Mouse (Mus musculus): ENCODE measurements at regions not wholly inside any gene's neighbourhood (a gene's known extent, or its start where the extent isn't known, plus 50 kb on each side); places are given as distances from the start of the nearest gene placed in this dataset.
A peak's percentile ranks its signal among the peaks of the same experiment; 100 is the strongest.
"Not testable (repeated sequence)": the region's sequence is repeated elsewhere in the genome, so short reads cannot be mapped to it uniquely, and the experiment has no call there.

DNA sequence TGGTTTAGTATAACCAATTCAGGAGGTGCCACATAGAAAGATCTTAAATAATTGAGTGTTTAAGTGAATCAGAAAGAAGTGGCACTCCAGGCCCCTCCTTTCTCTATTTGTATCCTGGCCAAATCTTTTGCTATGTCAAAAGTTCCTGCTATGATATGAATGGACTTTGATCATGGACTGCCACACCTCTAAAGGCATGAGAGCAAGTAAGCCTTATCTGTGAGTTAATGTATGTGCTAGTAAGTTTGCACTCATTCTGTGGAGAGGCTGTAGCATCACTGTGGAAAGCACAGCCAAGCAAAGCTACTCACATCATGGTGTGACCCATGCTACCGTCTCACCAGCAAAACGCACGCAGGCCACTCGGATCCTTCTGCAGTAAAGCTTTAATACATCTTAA lies 140.2 kb downstream of the Jrkl start:
- no peak for DNase-seq (ENCODE audit: low read depth, low spot score)

DNA sequence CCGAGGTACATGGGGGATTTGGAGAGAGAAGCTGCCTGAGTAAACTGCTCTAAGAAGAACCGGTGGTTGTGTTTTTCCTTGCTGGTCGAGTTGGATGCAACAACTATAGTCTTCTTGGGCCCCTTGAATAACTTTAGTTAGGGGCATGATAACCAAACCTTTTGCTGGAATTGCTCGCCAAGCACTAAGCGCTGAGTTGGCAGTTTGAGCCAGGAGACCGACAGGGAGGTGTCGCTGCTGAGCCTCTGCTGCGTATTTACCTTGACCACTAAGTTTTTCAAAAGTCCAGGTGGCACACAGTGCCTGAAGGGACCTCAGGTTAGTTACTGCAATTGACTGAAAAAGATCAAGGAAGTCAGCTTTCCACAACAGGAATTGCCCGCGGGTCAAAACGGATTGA lies 162.0 kb downstream of the Jrkl start:
- DNase-seq (ENCODE audit: low read depth, low spot score), result peak; percentile 16

DNA sequence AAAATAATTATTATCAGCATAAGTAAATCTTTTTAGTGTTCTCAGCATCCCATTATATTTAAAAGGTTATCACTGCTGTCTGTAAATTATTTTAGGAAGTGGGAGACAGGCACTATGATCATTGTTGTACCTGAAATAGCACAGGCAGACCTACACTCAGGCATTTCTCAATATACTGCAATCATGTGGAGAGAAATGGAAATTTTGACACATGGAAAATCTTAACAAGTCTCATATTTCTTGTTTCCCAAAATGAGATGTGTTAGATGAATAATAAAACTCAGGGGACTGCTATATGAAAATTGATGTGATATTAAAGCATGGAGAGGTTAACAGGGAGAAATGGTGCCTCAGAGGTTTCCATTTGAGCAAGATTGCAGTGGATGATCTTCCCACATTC lies 196.6 kb downstream of the Jrkl start:
- no peak for DNase-seq (ENCODE audit: low read depth, low spot score)

DNA sequence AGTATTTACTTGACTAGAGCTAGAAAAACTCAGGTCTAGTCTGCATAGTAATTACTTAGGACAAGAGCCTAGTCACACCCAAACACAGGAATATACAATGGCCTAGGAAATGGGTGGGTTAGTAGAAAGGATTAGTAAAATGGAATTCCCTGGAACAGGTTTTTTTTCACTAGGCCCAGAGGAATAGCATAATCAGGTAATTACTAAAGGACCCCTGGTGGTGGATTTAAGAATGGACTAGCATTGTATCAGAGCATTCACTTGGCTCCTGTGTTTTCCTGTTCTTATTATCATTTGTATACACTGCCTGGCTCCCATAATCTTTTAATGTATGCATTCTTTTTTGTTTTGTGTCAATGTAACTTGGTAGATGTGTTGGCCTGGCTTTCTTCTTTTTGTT lies 226.6 kb downstream of the Jrkl start:
- peak; percentile 86 for DNase-seq (ENCODE audit: low read depth, low spot score)

DNA sequence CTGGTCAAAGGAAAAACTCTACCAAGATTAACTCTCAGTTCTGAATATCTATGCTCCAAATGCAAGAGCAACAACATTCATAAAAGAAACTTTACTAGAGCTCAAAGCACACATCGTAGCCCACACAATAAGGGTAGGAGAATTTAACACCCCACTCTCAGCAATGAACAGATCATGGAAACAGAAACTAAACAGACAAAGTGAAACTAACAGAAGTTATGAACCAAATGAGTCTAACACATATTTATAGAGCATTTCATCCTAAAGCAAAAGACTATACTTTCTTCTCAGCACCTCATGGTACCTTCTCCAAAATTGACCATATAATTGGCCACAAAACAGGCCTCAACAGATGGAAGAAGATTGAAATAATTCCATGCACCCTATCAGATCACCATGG lies 262.4 kb downstream of the Jrkl start:
- not testable (repeated sequence) for DNase-seq (ENCODE audit: low read depth, low spot score)

DNA sequence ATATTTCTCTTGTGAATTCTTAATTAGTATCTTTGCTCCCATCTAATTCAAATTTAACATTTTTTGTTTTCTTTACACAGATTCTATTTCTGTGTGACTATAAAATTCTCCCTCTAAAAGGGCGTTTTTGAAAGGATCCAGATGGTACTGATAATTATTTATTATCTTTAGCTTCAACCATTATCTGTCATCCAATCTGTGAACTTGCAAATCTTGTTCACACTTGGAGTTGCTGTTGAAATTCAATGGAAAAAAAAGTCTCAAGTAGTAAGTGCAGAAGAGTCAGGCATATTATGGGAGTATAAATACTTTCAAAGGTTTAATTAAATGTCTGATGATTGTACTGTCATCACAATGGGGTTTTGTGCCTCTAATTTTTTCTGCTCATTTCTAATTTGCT lies 272.6 kb downstream of the Jrkl start:
- no peak for DNase-seq (ENCODE audit: low read depth, low spot score)

DNA sequence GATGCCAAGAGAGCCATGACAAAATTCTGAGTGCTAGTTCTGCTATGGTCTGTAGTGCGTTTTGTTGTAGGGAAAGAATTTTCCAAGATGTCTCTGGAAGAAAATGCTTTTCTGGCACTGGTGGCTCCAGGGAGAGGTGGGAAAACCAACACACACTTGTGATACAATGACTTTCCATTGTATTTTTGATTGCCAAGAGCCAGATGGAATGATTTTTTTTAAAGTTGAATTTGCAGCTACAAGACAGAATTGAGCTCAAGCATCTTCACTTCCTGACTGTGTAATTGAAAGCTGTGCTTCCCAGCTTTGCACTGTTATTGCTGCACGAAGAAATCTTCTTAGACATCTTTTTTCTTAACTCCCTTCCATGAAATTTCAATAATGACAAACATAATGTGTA lies 285.3 kb downstream of the Jrkl start:
- DNase-seq (ENCODE audit: low read depth, low spot score), result no peak

DNA sequence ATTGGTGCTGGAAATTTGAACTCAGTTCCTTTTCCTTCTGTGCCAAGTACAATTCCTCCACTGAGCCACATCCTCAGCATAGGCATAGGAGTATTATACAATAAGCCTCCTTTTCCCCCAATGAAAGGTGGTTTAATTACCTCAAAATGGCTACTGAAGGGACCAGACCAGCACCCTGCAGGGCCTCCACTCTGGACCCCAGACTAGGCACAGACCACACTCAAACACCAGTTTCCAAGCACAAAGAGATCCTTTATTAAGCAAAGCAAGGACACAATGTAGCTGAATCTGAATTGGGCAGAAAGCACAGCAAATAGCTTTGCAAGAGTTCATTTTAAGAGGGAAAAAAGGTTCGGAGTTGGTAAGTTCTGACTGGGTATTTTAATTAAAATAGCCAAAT lies 299.5 kb downstream of the Jrkl start:
- DNase-seq (ENCODE audit: low read depth, low spot score), result peak; percentile 59

DNA sequence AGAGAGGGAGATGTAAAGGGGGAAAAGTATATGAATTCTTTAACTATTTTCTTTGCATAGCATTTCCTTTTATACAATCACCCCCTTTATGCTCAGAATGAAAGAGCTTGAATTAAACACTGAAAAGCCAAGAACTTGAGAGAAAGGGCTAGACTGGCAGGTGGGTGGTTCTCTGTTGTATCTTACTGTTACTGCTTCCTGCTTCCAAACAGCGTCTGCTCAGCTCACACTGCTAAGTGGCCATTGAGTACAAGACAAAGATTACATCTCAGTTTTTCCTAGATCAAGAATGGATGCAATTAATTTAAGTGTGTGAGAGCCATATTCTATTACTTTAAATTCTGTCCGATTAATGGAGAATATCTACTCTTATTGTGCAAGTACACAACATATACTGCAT lies 300.2 kb downstream of the Jrkl start:
- no peak for DNase-seq (ENCODE audit: low read depth, low spot score)

DNA sequence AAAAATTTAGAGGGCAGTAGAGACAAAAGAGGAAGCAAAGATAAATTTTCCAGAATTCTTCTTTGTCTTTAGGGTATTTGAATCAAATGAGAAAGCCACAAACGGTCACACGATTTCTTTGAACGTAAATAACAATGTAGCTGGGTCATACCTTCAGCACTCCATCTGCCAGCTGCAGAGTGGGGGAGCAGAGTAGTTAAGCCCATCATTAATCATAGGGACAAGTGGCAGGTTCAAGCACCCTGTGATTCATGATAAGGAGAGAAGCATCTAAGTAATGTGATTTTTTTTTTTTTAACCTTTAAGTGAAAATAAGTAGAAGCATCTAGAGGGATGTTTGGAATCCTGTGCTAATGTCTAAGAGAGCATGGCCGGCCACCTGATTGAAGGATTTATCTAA lies 300.6 kb downstream of the Jrkl start:
- no peak for DNase-seq (ENCODE audit: low read depth, low spot score)

DNA sequence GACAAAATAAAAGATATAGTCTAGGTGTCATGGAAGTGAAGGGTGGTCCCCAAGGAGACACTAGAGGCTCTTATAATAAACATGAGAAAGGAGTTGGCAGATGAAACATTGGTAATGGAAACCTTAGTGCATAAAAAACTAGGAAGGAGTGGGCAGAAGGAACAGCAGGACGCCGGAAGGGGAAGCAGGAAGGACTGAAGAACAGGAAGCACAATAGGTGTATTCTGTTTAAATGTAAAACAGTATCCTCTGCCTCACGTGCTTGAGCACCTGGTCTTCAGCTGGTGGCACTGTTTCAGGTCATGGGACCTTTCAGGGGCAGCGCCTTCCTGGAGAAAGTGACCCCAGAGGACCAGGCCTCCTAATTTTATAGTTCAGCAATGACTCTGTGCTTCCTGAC lies 310.6 kb downstream of the Jrkl start:
- DNase-seq (ENCODE audit: low read depth, low spot score), result peak; percentile 71

DNA sequence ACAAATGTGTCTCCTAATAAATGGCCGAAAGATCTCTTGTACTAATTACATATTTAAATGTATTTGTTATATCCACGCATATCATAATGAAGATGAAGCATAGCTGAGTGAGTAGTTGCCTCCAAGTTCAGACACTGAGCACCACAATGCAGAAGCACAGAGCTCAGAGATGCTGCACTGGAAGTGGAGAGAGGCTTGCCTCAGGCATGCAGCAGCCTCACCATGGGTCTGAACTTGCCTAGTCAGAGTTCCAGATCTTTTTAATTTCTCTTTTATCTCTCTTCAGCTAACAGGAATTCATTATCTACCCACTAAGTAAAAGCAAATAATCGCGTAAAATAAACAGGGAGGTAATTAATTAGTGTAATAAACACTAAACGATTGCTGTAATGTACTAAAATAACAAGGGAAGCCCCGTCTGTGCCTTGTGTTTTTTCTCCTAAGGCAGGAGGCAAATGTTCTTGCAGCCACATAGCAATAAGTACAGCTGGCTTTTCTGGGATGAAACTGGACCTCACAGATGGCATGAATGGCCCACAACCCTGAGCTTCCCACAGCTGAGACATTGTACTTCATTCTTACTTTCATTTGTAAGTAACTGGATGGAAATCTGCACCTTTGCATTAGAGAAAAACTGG lies 320.0 kb downstream of the Jrkl start:
- no peak for DNase-seq (ENCODE audit: low read depth, low spot score)

DNA sequence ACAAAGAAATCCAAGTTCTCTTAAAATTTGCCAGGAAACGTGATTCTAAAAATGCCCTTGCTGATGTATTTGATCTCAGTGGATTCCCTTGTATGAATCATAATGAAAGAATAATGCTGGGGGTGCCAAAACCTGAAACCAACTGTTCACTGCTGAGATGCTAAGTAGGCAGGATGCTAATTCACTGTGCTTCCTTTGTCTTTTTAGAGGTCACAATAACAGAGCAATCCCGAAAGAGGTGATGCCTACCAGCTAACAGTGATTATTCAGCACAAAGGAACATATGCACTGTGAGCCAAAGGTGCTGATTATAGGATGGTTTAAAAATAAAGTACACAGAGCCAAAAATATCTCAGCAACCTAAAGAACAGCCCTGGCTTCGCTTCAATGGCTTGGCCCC lies 344.9 kb downstream of the Jrkl start:
- DNase-seq (ENCODE audit: low read depth, low spot score), result peak; percentile 54

DNA sequence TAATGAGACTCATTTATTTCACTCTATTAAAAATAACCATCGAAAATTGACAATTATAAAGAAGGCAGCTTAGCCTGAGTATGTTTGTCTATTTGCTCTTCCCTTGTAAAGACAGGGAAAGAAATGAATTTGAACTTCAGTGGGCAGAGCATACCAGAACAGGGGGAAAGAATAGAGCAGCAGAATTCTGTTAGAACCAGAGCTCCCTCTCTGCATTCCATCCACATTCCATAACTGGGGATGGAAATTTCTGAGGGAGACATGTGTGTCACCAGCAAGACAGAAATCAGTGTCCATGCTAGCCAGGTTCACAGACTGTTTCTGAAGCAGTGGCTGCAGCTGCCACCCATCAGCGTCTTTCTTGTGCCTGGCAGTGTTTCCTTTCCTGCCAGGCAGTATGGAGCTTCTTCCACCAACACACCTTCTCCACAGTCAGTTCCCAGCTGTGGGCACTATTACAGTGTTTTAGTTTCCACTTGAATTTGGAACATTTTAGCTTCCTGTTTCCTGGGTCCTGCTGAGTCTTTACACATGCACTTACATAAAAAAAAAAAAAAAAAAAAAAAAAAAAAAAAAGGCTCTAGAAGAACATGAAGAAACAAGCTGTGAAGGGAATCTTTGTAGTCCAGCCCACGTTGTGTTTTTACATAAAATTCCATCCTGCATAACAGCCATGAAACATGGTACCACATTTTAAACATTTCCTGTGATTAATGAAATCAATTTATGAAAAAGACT lies 365.7 kb downstream of the Jrkl start:
- DNase-seq (ENCODE audit: low read depth, low spot score), result no peak

DNA sequence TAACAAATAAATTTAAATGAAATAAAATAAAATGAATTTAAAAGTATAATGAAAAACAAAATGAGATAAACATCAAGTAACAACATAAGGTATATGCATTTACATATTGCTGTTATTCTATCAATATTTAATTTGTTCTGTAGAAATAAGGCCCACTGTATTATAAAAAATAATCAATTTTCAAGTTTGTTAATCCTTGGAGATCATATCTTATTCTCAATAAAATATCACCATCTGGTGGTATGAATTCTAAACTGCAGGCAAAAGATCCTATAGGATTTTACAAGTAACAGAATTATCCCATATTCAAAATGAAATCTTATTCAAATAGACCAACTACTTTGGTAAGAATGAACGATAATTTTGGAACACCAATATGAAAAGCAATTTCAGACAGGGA lies 369.1 kb downstream of the Jrkl start:
- no peak for DNase-seq (ENCODE audit: low read depth, low spot score)

DNA sequence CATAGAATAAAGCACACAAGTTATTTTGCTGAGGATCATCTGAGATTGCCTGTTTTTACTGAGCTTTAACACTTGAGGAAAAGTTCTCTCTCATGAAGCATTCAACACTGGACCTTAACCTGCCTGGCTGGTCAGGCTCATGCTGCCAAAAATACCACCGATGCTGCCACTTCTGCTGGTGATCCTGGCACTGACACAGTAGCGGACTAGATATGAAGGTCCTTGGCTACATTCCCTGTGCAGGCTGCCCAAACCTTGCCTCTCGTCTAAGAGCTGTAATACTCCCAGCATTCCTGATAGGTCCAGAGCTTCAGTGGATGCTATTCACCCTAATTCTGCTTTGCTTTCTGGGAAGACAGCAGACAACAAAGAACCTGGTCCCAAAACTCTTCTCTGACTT lies 374.7 kb downstream of the Jrkl start:
- no peak for DNase-seq (ENCODE audit: low read depth, low spot score)

Data from R1 (cell line).